Mouse (Mus musculus): Measurements from ENCODE around the gene Mrgprf.

DNA sequence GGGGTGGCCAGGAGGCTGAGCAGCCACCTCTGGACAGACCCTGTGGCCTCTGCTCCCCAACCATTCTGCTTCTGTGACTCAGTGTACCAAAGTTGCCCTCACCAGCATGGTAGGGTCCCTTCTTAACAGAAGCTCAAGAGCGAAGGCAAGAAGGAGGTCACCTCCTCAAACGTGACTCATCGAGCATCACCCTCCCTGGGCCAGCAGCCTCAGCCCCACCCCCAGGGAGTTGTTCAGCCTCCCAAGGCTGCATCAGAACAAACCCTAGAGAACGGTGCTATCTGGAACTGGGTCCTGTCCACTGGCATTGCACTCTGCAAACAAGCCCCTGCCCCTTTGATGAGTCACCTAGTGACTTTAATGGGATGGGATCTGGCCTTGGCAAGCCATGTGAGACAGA, 8.2 kb downstream of the Mrgprf start:
- TF ChIP-seq CTCF (IDR thresholded peaks at IDR 0.05 in 2 of 3, conservative IDR thresholded peaks at IDR 0.05 in 1 of 3; ENCODE audit: control insufficient read depth in 1 of 3, insufficient read depth in 1 of 3, low read depth in 2 of 3, low read length in 3 of 3, poor library complexity in 1 of 3, severe bottlenecking in 1 of 3): no peak
- no peak for TF ChIP-seq ZMIZ1 (IDR thresholded peaks at IDR 0.05; ENCODE audit: low read depth, low read length)
- no peak for TF ChIP-seq POLR2AphosphoS2 (IDR thresholded peaks at IDR 0.05; ENCODE audit: low read length)
- TF ChIP-seq EP300 (IDR thresholded peaks at IDR 0.05; ENCODE audit: low read depth in 1 of 2, low read length in 2 of 2): no peak
- no peak for TF ChIP-seq ZC3H11A (IDR thresholded peaks at IDR 0.05; ENCODE audit: low read depth, low read length)
